Mouse (Mus musculus): Measurements from ENCODE around the gene Dnah9.

The Dnah9 gene

DNA sequence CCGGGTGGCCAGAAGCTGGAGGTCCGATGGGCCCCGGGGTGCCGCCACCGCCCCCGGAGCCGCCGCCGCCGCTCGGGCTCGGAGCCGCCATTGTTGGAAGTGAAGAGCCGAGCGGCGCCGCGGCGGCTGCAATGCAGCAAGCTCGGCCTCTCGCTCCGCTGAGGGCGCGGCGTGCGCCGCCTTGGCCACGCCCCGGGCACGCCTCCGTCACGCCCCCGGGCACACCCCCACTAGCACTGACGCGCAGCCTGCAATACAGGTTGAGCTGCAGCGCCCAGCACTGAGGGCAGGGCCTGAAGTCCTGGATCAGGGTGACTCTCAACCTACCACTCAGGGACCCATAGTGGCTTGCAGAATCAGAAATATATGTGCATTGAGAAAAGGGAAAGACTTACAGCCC, 380.2 kb downstream of the Dnah9 start, which contains the start of gene Map2k4:
Map2k4 (minus strand) TSS at position 144 of the 400 bp plus-strand sequence.
- peak; percentile 91 to 92 for DNase-seq

DNA sequence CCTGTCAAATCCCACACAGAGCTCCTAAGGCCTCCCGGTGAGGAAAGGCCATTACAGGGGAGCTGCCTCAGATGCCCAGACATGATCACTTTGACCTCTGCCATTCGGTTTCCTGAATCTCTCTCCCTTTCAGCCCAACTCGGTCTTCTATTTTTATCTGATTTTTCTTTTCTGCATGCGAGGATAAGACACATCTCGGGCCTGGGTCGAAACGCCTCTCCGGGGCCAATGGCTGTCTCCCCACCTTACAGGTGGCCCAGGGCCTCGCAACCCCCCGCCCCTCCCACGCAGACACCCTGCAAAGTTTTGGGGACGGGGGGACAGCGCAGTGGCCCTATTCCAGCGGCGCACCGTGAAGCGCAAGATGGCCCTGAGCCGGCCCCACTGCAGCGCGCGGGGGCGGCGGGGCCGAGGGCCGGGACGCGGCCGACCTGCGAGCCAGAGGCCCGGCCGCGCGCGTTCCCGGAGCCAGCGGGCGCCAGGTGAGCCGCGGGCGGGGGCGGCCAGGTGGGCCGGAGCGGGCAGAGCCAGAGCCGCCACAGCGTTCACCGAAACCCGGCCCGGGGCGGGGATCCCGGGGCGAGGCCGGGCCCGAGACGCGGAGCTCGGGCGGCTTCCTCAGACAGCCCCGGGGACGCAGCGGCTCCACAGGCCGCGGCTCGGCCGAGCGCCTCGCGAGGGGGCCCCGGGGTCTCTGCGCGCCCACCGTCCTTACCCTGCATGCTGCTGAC, 380.8 kb downstream of the Dnah9 start:
- no peak for DNase-seq

DNA sequence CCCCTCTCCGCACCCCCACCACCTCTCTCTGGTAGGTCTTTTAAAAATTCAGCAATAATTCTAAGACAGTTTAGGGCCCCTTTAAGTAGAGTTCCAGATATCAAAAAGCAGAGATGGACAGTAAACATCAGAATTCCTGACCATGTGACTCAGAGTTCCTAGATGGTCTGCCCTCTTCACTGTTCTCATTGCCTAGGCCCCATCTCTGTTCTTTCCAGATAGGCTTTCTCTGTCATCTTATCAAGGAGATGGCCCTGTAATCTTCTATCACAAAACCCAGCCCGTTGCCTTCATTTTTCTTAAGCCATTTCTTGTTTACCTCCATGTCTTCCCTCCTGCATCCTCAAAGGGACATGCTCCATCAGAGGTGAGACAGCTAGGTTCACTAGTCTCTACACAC, 382.2 kb downstream of the Dnah9 start:
- no peak for DNase-seq

- no peak for DNase-seq
Measured at GRCm38 (mm10) chr11:65781596-65781995, 386.8 kb downstream of the Dnah9 start.
